Mouse (Mus musculus): ENCODE measurements at regions not wholly inside any gene's neighbourhood (a gene's known extent, or its start where the extent isn't known, plus 50 kb on each side); places are given as distances from the start of the nearest gene placed in this dataset.

DNA sequence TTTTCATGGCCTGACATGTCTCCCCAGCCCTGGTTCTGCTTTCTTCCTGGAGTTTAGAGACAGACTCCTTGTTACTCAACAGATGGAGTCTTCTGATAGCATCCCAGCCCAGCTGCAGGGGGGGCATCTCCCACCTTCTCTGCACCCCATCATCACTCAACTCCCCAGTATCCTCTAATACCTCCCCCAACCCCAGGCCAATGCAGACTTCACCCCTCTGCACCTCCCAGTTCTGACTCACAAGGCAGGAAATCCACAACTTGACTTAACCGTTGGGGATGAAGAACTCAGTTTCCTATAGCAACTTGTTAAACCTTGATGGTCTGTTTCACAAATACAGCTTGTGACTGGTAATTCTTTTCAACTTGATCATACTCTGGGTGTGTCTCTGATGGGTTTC, 73.7 kb upstream of the Rreb1 start:
- no peak for DNase-seq (ENCODE audit: low spot score in 2 of 2)

DNA sequence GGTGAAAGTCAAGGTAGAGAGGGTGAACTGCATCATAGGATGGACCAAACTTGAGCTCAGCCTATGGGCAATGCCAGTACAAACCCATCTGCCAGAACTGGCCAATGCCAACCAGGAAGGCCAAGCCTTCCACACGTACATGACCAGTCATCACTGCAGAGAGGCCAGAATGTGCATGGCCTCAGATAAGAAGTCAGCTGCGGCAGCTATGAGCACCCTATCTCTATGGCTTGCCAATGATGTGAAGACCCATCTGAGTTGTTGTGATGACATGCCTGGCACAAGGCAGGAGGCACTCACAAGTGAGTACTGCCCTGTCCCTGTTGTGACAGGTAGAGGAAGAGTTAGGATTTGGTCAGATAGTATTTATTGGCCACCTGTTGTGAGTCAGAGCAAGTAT, 72.7 kb upstream of the Rreb1 start:
- DNase-seq (ENCODE audit: low spot score in 2 of 2): no peak

DNA sequence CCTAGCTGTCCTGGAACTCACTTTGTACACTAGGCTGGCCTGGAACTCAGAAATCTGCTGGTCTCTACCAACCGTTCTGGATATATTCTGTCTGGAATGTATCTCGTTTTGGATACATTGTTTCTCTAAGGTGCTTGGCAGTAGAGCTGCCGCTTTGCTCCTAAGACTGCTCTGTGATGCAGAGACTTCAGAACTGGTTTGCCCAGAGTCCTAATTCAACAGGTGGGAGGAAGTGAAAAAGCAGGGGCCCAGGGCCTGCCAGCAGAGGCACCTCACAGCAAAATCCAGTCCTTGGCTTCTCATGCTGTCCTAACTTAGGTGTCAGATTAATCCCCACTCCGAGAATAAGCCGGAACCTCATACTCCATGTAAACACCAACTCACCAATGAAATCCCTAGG, 67.3 kb upstream of the Rreb1 start:
- no peak for DNase-seq (ENCODE audit: low spot score in 2 of 2)

DNA sequence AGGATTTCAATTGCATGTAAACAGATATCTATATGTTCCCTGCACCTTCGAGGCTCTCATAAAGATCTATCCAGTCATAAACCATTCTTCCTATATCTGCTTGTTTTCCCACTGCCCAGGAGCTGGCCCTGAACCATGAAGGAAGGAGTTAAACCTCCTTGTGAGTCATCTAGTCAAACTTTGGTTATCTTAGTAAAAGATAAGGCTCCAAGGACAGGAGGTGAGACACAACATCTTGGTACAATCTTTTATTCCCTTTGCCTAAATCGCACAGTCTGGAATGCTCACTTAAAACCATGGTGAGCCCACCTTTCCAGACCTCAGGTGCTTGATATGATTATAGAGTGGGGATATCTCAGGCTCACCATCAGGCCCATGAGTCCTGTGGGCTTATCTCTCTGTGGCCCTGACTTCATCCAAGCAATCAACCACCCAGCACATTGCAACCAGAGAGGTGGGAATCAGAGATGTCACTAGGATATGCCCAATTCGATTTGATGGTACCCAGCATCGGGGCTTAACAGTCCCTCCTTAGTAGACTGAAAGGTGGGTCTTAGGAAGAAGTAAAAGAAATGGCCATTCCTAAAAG, 65.2 kb upstream of the Rreb1 start:
- no peak for DNase-seq (ENCODE audit: low spot score in 2 of 2)

DNA sequence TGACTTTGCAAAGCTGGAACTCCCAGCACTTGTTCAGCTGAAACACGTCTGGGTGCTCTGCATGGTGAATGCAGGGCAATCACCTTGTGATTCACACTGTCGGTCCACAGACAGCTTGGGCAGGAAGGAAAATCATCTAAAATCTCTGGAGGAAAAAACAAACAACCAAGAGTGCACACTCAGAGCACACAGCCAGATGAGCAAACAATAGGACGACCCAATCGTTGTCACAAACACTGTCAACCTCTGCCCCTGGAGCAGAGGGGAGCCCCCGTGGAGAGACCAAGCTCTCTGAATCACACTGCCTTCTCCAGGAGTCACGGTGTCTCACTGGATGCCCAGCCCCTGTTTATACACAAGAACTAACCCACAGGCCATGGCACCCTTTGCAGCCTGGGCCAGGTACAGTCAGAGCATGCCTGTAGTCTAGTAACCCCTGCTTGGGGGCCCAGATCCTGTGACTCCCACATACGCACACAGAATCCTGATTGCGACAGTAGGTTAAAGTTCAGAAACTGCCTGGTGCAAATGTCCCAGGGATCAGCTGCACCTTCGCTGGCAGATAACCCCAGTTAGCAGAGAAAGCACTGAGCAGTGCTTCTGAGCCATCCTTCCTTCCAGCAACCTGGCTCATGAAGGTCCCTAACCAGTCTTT, 63.0 kb upstream of the Rreb1 start:
- no peak for DNase-seq (ENCODE audit: low spot score in 2 of 2)

DNA sequence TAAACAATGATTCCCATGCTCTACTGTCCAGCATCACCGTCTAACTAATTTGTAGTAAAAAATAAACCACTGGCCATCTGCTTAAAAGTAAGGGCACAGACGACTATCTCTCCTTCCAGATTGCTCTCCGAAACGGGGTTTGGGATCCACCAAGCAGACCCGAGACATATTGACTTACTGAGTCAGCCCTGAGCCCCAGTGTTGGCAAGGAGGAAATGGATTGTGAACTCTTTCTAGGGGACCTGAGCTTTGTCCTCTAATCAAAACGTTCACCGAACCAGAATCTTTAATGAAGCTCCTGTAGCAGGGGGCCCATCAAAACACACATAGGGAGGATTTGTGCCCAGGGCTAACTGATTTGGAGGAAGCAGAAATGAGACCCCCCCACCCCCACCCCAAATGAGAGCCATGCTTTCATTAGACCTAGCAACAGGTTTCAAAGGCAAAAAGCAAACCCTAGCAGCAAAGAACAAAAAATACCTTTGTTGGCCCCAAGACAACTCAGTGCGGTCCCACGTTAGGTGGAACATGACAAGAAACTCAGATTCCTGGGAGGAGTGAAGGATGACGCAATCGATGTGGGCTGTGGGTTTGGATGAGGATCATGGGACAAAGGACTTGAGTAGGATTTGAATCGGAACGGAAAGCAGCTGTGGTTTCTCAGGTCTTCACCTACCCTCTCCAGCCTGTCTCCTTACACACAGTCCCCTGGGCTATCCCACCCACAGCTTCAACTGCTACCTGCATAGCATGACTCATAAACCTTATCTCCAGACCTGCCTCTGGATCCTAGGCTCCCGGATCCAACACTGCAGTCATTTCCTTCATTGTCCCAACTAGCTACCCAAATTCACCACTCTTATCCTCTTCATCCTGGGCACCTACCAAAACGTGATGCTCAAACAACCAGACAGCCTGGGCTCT, 62.2 kb upstream of the Rreb1 start:
- no peak for DNase-seq (ENCODE audit: low spot score in 2 of 2)

DNA sequence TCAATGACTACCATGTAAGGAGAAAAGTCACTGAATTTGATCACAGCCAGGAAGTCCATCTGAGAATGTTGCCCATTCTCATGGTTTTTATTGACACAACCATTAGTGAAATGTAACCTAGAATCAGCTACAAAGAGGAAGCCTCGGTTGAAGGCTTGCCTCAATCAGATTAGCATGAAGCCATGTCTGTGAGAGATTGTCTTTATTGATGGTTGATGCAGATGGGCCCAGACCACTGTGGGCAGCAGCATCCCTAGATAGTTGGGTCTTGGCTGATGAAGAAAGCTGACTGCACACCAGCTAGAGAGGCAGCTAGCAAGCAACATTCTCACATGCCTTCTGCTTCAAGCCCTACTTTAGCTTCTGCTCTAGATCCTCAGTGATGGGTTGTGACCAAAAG, 60.4 kb upstream of the Rreb1 start:
- DNase-seq (ENCODE audit: low spot score in 2 of 2): no peak

DNA sequence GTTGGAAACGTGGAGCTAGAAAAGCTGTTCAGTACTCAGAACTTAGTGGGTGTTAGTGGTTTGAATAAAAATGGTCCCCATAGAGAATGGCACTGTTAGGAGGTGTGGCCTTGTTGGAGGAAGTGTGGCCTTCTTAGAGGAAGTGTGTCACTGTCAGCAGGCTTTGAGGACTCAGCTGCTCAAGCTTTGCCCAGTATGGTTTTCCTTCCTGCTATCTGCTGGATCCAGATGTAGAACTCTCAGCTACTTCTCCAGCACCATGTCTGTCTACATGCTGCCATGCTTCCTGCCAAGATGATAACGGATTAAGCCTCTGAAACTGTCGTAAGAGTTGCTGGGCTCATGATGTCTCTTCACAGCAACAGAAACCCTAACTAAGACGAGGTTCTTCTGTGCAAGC, 59.8 kb upstream of the Rreb1 start:
- DNase-seq (ENCODE audit: low spot score in 2 of 2): no peak

All from right cerebral cortex, postnatal 10 days (tissue).